Mouse (Mus musculus) MN1 (cell line): ENCODE data around the gene Col11a2.

Source experiments
- DNase-seq: peaks from one replicate; pipeline ENCODE4 v3.0.0-alpha.2; 2016; ENCODE audit warnings: low spot score

The Col11a2 gene

GRCm38 (mm10) chr17:34057224-34057623 lies 18.0 kb downstream of the Col11a2 start:
- no peak for DNase-seq

- no peak for DNase-seq
Measured at GRCm38 (mm10) chr17:34068864-34069263, 29.6 kb downstream of the Col11a2 start.

DNA sequence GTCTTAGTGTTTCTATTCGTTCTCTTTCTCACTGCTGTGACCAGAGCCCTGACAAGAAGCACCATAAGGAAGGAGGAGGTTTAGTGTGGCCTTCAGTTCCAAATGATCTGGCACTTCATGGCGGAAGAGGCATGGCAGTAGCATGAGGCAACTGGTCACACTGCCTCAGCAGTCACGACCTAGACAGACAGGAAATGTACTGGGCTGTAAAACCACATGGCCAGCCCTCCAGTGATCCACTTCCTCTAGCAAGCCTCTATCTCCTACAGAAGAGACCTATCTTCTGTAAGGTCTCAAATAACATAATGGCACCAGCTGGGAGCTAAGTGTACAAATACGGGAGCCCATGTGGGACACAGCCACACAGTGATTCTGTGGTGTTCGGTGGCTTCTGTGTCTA lies 32.9 kb downstream of the Col11a2 start:
- no peak for DNase-seq

DNA sequence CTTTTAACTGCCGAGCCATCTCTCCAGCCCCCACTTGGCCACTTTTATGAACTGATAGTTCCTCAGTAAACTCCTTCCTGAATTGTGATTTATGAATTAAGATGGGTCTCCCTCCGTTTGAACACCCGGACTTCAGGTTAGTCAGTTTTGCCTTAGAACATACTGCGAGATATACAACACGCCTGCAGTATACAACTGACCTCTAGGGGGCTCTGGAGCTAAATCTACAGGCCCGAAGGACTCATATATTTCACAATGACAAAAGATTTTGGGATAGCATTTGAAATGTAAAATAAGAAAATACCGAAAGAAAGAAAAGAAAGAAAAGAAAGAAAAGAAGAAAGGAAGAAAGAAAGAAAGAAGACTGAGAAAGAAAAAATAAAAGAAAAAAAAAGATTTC lies 36.0 kb downstream of the Col11a2 start:
- peak; percentile 70 for DNase-seq

- peak; percentile 88 for DNase-seq
Measured at GRCm38 (mm10) chr17:34077549-34077948, 38.3 kb downstream of the Col11a2 start.

GRCm38 (mm10) chr17:34078148-34078547 lies 38.9 kb downstream of the Col11a2 start:
- DNase-seq: peak; percentile 16

DNA sequence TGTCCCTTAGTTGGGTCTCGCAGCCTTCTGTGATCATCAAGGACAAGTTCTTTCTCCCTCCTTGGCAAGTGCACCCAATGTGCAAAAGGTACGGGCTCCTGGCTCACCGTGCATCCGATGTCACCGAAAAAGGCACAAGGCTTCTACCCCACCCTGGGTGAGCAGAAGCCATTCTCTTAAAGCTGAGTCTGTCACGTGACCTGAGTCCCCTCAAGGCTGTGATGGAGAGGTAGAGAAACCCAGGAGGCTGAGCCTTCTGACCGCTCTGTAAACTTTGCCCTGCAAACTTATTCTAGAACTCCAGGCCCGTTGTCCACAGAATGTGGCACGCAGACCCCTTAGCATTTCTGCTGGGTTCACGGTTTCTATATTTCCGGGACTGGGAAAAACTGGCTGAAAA lies 39.8 kb downstream of the Col11a2 start:
- DNase-seq: no peak

GRCm38 (mm10) chr17:34079621-34080020 lies 40.4 kb downstream of the Col11a2 start:
- peak; percentile 75 for DNase-seq

- DNase-seq: no peak
Measured at GRCm38 (mm10) chr17:34083104-34083503, 43.9 kb downstream of the Col11a2 start.

- DNase-seq: no peak
Measured at GRCm38 (mm10) chr17:34087386-34087785, 48.1 kb downstream of the Col11a2 start.

DNA sequence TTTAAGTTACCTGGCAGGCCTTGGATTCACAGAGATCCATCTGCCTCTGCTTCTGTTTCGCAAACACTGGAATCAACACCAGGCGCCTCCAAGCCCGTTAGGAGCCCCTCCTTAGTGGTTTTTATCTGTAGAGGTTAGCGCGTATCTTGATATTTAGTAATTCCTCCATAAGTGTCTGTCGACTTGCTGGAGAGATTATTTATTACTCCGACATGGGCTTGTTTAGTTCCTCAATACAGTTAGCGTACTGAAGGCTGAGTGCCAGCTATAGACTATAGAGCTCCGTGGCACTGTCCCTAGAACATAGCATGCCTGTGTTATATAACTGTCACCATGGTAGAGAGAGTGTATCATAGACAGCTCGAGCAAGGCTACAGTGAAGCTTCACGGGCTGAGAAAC lies 48.9 kb downstream of the Col11a2 start:
- DNase-seq: no peak

DNA sequence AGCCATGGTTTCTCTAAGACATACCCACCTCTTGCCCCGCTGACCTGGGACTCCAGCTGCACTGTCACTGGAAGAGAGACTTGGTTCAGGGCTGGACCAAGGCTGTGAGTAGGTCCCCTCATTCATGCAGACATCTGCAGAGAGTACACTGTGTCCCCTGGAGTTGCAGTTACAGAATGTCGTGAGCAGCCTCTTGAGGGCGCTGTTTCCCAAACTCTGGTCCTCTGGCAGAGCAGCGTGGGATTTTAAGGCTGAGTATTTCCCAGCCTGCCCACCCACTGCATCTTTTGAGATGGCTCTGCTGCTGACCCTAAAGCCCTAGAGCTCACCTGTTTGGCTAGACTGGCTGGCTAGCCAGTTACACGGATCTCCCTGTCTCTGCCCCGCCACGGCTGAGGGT lies 51.7 kb downstream of the Col11a2 start:
- no peak for DNase-seq

- no peak for DNase-seq
Measured at GRCm38 (mm10) chr17:34092197-34092875, 53.1 kb downstream of the Col11a2 start, which contains the start of gene H2-Oa. Gene H2-Oa, plus strand, starts transcription at chr17:34092340.

DNA sequence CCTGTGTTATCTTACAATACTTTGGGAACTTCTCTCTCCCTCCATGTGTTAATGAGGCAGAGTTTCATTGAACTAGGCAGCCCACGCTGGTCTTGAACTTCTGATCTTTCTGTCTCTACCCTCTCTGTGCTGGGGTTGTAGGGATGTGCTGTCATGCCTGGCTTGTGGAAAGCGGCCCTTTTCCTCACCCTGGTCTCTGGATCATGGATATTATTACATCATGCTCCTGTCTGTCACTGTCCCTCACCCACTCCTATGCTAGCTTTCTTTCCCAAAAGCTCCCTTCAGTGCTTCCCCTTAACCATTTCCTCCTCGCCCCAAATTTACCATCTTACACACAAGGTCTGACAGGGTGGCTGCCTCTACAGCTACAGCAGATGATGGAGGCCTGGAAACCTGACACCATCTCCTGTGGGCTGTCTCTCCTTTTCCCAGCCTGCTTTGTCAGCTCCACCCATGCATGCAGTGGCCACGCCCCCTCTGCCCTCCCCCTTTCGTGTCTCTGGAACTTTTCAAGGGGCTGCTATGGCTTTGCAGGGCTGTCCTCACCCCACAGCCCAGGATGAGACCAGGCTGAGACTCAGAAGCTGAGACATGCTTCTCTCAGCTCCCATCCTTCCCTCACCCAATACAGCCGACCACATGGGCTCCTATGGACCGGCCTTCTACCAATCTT lies 54.1 kb downstream of the Col11a2 start:
- no peak for DNase-seq

- DNase-seq: no peak
Measured at GRCm38 (mm10) chr17:34094283-34095035, 55.2 kb downstream of the Col11a2 start.

DNA sequence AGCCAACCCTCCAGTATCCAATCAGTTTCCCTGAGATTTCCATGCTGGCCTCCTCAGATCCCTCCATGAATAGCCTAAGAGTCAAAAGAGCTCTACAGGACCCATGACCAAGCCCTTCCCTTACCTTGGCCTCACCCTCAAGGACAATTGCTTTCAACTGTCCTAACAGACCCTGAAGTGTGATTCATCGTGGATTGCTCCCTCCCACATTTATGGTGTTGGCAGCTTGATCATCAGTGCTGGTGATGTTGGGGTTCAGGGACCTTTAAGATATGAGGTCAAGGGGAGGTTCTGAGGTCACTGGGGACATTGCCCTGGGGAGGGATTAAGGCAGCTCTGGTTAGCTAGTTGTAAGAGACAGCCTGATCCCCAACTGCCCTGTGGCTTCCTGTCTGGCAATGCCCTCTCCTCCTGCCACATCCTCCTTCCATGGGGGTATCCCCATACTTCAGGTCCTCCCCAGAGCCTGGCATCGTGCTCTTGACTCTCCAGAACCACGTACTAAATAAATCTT lies 57.3 kb downstream of the Col11a2 start:
- no peak for DNase-seq

GRCm38 (mm10) chr17:34097272-34097671 lies 58.0 kb downstream of the Col11a2 start:
- DNase-seq: no peak

- no peak for DNase-seq
Measured at GRCm38 (mm10) chr17:34098709-34099479, 59.7 kb downstream of the Col11a2 start.

DNA sequence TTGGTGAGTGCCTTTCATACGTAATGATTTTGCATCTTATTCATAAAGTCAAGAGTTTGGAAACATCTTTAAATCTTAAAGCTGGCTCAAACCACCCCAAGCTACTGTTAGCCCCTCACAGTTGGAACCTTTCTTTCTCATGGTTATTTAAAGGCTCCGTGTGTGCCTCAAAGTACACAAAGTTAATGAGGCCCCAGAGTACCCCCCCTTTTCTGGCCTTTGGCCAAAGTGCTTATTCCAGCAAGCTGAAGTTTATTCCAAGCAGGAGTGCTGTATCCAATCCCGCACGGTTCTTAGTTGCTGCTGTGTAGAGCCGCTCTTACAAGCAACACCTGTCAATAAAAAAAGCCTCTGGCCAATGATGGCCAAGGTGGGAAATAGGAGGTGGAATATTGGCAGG lies 60.3 kb downstream of the Col11a2 start:
- no peak for DNase-seq

- DNase-seq: no peak
Measured at GRCm38 (mm10) chr17:34101185-34101584, 61.9 kb downstream of the Col11a2 start.

DNA sequence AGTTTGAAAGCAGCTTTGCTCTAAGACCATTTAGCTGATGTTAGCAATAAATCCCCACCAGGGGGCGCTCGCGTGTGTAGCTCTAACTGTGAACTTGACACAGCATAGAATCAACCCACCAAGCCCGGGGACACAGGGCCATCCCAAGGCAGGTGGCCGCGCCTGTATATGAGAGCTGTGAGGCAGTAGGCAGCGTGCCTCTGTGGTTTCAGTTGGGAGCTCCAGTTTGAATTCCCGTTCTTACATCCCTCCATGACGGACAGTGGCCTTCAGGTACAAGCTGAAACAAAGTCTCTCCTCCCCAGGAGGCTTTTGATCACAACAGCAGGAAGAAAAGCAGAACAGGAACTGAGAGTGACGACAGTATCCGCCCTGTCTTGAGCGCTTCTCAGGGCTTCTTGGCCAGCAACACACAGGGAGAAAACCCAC lies 62.4 kb downstream of the Col11a2 start:
- DNase-seq: peak; percentile 95

DNA sequence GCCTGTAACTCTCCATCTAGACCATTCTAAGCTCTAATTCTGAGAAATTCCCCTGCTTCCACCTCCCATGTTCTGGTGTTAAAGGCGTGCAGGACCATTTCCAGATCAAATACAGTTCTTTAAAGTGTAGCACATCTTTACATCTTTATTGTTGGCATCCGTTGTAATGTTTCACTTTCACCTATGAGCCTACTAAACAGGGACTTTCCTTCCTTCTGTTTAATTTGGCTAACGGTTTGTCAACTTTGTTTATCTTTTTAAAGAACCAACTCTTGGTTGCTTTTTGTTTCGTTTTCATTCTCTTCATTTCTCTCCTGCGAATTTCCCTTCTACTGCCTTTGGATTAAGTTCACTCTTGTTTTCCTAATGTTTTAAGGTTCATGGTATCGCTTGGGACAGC lies 63.6 kb downstream of the Col11a2 start:
- DNase-seq: no peak
